Mouse (Mus musculus): ENCODE measurements around the gene Tmsb15b1.

- TF ChIP-seq POLR2A (IDR thresholded peaks at IDR 0.05; ENCODE audit: borderline replicate concordance, extremely low read depth, insufficient read depth, insufficient read length, poor library complexity, severe bottlenecking) = no peak
- no peak for TF ChIP-seq CTCF (IDR thresholded peaks at IDR 0.05; ENCODE audit: borderline replicate concordance, extremely low read depth, insufficient read depth, insufficient read length)
These were observed 14.6 kb upstream of the Tmsb15b1 start for GRCm38 (mm10) chrX:136991274-136991673.
